Mouse (Mus musculus): ENCODE results near the gene Cracr2b.

Cracr2b gene

DNA sequence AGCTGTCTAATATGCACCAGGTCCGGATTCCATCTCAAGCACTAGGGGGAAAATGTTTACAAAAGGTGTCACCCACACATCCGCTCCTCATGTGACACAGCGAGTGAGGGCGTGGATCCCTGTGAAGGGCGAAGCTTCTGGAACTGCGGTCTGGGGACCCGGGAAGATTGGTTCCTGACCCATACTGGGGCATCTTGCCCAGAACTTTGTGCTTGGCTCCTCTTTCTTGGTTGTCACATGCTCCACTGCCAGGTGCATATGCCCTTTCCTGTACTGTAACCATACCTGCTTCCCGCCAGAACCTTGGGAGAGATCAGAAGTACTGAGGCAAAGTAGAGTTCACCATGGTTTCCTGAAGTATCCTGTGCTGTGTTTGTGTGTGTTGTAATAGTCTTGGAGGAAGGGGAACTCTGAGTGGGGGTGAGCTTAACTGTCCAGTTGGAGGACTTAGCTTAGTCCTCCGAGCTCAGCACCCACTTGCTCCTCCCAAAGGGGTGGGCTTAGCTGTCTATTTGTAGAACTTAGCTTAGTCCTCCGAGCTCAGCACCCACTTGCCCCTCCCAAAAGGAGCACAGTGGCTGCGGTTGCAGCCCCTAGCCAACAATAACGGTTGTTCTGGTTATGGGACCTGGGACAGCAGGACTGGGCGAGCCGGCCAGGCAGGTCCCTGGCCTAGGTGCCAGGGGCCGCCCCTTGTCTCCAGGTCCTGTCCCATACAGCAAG is at the start of gene Cracr2b:
Gene Cracr2b (plus strand): TSS at position 704 of the 723 bp plus-strand sequence.
- peak; percentile 83 for DNase-seq (ENCODE audit: low spot score)

DNA sequence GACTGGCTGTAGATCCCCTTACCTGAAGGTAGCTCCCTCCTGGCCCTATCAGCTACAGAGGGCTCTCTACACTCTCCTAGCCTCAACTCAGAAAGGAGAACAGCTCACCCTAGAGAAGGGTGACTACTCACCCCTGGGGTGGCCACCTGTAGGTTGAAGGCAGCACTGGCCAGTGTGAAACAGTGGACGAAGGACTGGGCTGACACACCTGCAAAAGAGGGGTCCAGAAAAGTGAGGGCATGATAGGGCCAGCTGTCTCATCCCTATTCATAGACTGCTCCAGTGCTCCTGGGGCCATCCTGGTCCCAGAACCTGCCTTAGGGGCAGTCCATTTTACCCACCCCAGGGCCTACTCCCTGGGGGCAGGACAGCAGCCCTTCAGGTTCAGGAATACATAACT is 49.2 kb upstream of the Cracr2b start:
- DNase-seq (ENCODE audit: low spot score), result no peak

DNA sequence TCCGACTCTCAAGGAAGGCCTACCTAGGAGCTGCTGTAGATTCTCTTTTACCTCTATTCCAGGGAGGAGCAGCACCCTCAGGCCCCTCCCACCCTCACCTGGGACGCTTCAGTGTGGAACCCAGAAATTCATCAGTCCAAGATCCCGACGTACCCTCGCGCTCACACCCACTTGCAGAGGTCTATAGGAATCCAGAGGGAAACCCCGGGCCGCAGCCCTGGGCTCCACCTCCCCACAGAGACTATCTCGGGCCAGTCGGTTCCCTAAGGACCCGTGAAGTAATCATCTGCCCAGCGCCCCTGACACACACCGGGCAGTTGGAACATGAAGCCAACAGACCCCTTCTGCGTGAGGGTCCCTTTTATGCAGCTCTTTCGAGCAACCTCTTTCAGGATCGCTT is 47.6 kb upstream of the Cracr2b start:
- DNase-seq (ENCODE audit: low spot score), result no peak

DNA sequence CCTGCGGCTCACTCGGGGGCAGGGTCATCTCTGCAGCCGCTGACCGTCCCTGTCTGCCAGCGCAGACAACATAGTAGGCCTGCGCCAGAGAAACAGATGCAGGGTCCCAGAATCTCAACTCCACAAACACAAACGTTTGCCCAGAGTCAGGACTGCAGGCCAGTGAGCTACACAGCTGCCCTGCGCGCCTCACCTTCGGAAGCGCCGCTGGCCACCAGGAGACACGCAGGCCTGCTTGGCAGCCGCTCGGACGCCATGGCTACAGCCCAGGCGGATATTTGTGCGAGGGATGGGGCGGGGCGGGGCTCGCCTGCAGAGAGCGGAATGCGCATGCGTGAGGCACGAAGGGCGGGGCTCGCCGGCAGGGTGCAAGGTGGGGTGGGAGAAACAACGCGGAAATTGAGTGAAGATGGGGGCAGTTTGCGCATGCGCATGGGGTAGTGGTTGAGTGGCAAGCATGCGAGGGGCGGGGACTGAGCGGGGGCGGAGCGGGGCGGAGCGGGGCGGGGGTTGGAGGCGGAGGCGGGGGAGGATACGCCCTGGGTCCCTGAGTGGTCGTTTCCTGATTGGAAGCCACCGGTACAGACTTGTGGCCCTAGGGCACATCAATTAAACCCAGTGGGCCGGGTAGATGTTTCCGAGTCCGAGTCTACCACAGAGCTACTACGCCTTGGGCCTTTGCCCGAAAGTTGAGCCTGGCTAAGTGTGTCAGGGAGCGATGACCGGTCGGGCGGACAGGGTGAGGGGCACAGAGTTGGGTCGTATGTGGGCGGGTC is 46.9 kb upstream of the Cracr2b start, which contains the start of gene Gatd1:
Gene Gatd1 (minus strand): TSS at position 328 of the 776 bp plus-strand sequence.
- DNase-seq (ENCODE audit: low spot score), result peak; percentile 99

DNA sequence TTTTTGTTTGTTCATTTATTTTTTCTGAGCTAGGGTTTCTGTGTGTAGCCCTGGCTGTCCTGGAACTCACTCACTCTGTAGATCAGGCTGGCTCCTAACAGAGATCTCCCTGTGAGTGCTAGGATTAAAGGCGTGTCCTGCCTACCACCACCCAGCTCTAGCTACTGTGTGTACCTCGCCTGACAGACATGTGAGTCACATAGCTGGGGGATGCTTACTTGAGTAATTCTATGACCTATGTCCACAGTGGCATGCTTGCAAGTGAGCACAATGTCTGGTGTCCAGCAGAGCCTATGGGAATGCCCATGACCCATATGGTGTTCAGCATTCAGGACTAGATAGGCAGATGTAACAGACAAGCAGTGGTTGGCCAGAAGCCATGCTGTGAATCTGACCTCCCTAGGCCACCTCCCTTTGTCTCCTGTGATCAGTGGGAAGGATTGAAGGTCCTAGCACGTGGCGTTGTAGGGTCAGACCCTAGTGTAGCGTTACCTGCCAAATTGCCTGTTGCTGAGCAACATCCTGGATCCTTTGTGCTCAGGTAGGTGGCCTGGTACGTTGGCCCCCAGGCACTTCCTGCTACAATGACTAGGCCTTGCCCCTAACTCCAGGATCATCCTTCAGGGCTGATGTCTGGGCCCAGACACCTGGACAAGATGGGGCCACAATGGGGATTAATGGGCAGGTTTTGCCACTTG is 44.6 kb upstream of the Cracr2b start:
- DNase-seq (ENCODE audit: low spot score), result no peak

GRCm38 (mm10) chr7:141417731-141418681 is 42.9 kb upstream of the Cracr2b start:
- no peak for DNase-seq (ENCODE audit: low spot score)

GRCm38 (mm10) chr7:141418970-141419369 is 41.9 kb upstream of the Cracr2b start:
- no peak for DNase-seq (ENCODE audit: low spot score)

DNA sequence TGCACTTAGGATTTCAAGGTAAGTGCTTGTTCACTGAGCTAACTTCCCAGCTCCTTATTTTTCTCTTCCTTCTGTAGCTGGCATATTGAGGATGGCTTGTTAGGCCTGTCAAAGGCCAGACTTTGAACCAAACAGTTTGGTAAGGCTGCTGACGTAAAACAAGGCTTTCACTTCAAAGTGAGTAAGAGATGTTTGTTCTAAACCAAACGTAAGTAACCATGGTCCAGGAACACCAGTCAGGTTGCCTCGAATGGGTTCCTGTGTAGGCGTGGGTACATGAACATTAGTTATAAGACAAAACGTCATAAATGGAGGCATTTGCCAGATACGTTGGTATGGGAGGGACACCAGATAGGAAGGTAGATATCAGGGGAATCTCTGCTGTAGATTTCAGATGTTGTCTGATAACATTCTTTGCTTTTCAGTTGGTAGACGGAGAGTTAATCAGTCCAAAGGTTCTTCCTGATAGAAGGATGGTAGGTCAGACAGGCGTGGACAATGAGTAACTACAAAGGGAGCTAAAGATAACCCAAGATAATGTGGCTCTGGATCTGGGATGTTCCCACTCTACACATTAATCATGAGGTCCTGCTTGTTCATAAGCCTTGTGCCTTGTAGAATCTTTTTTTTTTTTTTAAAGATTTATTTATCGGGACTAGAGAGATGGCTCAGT is 40.7 kb upstream of the Cracr2b start:
- no peak for DNase-seq (ENCODE audit: low spot score)

DNA sequence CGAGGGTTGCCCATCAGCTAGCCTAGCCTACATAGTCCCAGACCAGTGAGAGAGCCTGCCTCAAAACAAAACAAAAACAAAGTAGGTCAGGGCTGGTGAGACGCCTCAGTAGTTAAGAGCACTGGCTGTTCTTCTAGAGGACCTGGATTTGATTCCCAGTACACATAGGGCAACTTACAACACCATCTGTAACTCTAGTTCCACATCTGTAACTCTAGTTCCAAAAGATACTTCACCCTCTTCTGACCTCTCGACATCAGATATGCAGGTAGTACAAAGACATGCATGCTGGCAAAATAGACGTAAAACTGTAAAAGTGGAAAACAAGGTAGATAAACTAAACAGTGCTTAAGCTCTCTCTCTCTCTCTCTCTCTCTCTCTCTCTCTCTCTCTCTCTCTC is 37.1 kb upstream of the Cracr2b start:
- no peak for DNase-seq (ENCODE audit: low spot score)

DNA sequence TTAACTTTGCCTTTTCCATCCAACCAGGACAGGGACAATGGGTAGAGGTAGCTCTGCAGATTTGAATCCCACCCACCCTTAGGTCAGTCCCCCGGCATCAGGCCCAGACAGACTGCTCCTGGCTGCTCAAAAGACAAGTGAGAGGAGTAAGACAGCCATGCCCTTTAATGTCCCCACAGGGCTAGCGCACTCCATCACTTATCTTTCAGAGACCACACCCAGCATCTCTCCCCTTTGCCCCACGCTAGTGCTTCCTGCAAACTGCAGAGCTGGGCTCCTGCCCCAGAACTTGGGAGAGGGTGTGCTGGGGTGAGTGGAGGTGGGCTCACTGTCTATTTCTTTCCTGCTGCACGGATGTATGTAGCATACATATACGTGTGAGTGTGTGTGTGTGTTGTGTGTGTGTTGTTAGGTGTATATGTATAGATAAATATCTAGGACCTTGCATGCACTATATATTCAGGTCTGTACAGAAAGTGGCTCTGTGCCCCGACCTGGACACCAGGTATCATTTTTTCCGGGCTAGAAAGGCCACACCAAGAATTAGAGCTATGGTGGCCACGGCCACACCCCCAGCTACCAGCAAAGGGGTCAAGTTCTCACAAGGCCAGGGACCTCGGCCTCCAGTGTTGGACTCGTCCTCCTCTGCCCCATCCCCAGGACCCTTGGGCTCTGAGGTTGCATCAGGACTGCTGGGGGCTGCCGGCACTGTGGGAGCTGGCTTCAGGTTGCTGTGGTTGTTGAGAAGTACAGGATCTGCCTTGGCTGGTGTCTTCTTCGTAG is 33.8 kb upstream of the Cracr2b start:
- no peak for DNase-seq (ENCODE audit: low spot score)

GRCm38 (mm10) chr7:141428701-141429100 is 32.2 kb upstream of the Cracr2b start:
- no peak for DNase-seq (ENCODE audit: low spot score)

DNA sequence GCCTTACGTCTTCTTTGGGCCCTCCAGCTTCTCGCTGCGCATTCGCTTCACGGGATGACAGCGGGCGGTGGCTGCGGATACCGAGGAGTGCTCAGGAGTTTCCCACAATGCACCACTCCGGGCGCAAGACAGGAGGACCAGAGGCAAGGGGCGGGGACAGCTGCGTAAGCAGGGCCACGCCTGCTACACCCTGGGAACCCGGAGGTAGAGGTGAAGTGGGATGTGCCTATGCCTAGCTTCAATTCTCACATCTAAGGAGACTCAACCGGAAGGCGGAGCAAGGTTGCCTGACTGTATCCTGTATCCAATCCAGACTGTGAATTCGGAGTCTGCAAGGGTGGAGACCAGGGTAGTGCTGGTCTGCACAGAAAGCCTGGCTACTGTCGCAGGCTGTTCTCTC is 31.6 kb upstream of the Cracr2b start, which contains the start of gene Cend1:
Gene Cend1 (minus strand): TSS at position 182 of the 400 bp plus-strand sequence.
- peak; percentile 30 for DNase-seq (ENCODE audit: low spot score)

DNA sequence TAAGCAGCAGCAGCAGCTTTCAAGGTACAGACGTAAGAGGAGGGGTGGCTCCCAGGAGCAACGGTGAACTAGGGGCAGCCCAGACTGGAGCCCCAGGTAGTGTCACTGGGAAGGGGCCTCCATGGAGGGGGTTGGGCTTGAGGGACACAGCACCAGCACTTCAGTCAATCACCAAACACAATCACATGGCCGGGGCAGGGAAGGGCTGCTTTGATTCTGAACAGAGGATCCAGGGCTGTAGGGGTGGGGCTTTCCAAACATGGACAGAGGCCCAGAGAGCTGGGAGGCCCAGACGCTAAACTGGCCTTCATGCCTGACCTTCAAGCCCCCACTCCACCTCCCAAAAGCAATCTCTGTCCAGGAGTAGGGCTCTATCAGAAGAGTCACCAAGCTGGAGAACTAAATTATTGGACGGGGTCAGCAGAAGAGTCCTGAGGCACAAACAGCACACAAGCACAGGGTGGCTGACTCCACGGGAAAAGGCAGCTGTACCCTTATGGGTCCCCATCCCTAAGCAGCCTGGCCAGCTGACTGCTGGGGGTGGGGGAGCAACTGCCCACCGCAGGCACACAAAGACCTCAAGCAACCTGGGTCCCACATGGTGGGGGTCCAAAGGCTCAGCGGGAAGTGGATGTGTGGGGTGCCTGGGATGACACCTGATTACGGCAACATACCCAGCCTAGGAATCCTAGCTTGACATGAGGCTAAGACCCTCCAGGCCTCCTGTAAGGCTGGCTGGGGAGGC is 30.9 kb upstream of the Cracr2b start:
- DNase-seq (ENCODE audit: low spot score), result no peak

DNA sequence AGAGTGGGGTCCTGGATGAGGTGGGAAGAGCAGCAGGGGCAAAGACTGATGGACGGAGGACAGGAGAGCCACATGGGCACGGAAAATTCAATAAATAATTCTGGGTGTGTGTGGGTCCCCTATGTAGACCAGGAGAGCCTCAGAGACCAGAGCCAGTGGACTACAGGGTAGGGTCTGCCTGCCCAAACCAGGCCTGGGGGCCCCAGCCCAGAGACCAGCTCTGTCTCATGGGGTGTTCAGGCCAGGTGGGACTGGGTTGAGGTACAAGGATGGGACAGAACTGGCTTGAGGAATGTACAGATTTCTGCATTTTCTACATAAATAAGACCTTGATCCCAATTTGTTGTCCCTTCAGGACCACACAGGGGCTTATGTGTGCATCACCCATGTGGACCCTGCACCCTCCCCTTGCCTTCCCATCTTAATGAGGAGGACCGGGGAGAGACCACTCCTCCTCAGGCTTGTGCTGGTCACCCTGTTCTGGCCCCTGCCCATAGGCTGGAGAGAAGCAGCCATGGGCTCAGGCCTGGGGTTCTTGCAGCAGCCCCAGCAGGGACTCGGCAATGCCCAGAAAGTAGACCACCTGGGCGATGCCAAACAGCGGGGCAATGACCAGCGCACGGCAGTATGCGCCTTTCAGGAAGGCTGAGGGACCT is 30.2 kb upstream of the Cracr2b start:
- DNase-seq (ENCODE audit: low spot score), result no peak

- DNase-seq (ENCODE audit: low spot score), result no peak
Measured at GRCm38 (mm10) chr7:141431434-141432185, 29.3 kb upstream of the Cracr2b start.

- DNase-seq (ENCODE audit: low spot score), result no peak
Measured at GRCm38 (mm10) chr7:141432186-141432611, 28.7 kb upstream of the Cracr2b start.

DNA sequence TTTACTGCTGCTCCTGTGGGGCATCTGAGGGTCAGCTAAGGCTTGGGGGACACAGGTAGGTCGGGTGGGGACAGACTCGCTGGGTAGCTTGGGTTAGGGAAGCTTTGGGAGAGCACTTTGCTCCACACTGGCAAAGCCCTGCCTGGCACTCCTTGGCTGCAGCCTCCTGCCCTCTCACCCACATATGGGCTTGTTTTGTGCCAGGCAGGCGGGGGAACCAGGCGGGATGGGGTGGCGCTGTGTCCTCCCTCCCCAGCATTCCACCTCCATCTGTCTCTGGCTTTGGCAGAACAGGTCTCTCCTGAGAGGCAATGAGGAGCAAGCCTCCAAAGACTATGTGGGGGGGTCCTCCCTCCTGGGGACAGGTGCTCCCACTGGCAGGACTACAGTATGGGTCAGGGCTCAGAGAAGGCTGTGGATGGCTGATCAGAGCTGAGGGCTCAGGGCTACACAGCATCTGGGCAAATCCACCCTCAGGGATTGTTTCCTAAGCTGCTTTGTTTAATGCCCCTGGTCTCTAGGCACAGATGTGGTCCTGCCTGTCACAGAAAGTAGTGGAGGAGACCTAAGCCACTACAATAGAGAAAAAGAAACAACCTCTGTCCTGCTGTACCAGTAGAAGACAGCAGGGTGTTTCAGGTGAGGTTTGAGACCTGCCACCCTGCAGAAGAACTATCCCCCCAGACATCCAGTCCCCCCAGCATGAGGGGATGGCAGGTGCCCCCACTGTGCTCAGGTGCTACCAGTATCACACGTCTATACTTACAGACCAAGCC is 28.0 kb upstream of the Cracr2b start:
- no peak for DNase-seq (ENCODE audit: low spot score)

Measured in lung, postnatal 25 days (tissue).